Mouse (Mus musculus) embryonic fibroblast, embryonic 13.5 days (primary cell): ENCODE results near the gene Amz1.

Source experiments
- CTCF ChIP-seq: IDR thresholded peaks from 2 replicates; pipeline ENCODE4 v1.5.1; 2011; ENCODE audit warnings: mild to moderate bottlenecking, control low read depth, low read length, moderate library complexity, borderline replicate concordance; ENCODE audit not compliant: insufficient read depth
- POLR2A ChIP-seq: IDR thresholded peaks from 2 replicates; pipeline ENCODE4 v1.6.1; 2011; ENCODE audit warnings: low read depth, mild to moderate bottlenecking, control low read depth, low read length, moderate library complexity

DNA sequence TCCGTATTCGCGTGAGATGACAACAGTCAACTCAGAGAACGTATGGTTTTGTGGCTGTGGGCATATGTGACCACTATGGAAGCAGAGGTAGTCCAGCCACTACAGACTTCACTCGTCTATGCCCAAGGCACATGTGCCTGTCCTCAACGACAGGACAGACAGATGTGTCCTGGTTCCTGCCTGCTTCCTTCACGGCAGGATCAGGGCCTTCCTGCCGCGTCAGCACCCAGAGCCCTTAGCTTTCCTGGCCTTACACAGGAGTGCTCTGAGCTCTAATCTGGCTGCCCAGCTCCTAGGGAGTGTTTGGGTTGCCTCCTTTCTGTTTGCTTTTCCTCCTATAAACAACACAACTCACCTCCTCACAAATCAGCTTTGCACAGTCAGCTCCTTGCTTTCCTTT, 53.0 kb downstream of the Amz1 start:
- no peak for TF ChIP-seq CTCF
- no peak for TF ChIP-seq POLR2A
